Mouse (Mus musculus) forebrain, embryonic 12.5 days (tissue): Measurements from ENCODE around the gene Usp3. TPM values are rescaled to one million over a fixed set of nuclear protein-coding genes. Genes with fewer than 3 reads are reported as not detected.
A peak's percentile ranks its signal among the peaks of the same experiment; 100 is the strongest.

ENCODE experiments used
- ATAC-seq: fragments of 200-750 bp; cut with Nextera tagmentation; 2 replicates; pipeline ENCODE4 v1.8.0; 2017; ENCODE audit warnings: moderate TSS enrichment; ENCODE audit not compliant: low FRiP score
- H3K27ac ChIP-seq: fragments of 300-500 bp; sonication (generic); 2 replicates; pipeline ENCODE4 v1.5.1; 2016; ENCODE audit warnings: mild to moderate bottlenecking
- H3K27me3 ChIP-seq: fragments of 300-500 bp; sonication (generic); 2 replicates; pipeline ENCODE4 v1.6.1; 2016; ENCODE audit warnings: mild to moderate bottlenecking
- H3K36me3 ChIP-seq: fragments of 300-500 bp; sonication (generic); replicated peaks from 2 replicates; pipeline ENCODE4 v1.6.1; 2016; ENCODE audit warnings: mild to moderate bottlenecking
- H3K4me1 ChIP-seq: fragments of 300-500 bp; sonication (generic); 2 replicates; pipeline ENCODE4 v1.6.1; 2016
- H3K4me2 ChIP-seq: fragments of 300-500 bp; sonication (generic); 2 replicates; pipeline ENCODE4 v1.6.1; 2016; ENCODE audit warnings: mild to moderate bottlenecking, moderate library complexity
- H3K4me3 ChIP-seq: fragments of 300-500 bp; sonication (generic); replicated peaks from 2 replicates; pipeline ENCODE4 v1.5.1; 2016; ENCODE audit warnings: mild to moderate bottlenecking
- H3K9ac ChIP-seq: fragments of 300-500 bp; sonication (generic); 2 replicates; pipeline ENCODE4 v1.6.1; 2016; ENCODE audit warnings: mild to moderate bottlenecking
- H3K9me3 ChIP-seq: fragments of 300-500 bp; sonication (generic); 2 replicates; pipeline ENCODE4 v1.6.1; 2016
- WGBS: fragments of 180-500 bp; shearing (Covaris S2); methylation state at CpG from one replicate; pipeline ENCODE4 v1.1.7; 2016; 5-methylcytosine and 5-hydroxymethylcytosine counted together
- polyA plus RNA-seq: library from polyadenylated mRNA; unstranded; fragments of >200 nt; fragmentation: Nextera tagmentation; extraction: Ambion mirVana; gene quantifications from 2 replicates; pipeline ENCODE4 v1.2.1, GENCODE M21; 2016

Usp3 gene
- polyA plus RNA-seq, 1 experiment from 2014 or later, result 121 TPM

DNA sequence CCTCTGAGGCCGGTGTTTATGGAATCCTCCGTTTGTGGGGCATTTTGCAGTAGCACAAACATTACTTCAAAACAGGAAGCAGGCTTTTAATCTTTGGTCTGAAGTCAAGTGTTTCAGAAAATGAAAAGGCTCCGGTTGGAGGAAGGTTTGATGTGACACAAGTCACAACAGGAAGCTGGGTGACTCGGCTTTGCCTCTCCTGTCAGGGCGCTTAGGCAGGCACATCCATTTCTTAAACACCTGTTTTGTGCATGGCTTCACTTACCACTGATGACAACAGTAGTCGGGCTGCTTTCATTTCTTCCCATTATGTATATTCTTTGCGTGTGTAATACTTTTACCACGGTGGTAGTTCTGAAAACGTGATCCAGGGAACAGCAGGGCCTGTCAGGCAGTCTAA is 22.2 kb upstream of the Usp3 start:
- H3K4me2 ChIP-seq, result no peak overlapping the region
- no peak overlapping the region for H3K9ac ChIP-seq
- H3K27me3 ChIP-seq, result no peaks in the 10 kb centered on the region
- no peaks in the 10 kb centered on the region for H3K9me3 ChIP-seq
- H3K4me3 ChIP-seq, result no peak overlapping the region
- WGBS, result 81% methylated on average over 9 of the region's 9 CpGs
- H3K36me3 ChIP-seq, result no peaks in the 10 kb centered on the region
- peaks cover 14% of the 10 kb centered on the region for H3K4me1 ChIP-seq
- ATAC-seq, result no peak
- H3K27ac ChIP-seq, result no peak overlapping the region

GRCm38 (mm10) chr9:66614547-66614946 is 21.6 kb upstream of the Usp3 start:
- Histone ChIP-seq H3K27ac (no peak overlapping the region), H3K27me3 (no peaks in the 10 kb centered on the region), H3K9ac (no peak overlapping the region), H3K4me2 (no peak overlapping the region), H3K4me1 (peaks cover 8% of the 10 kb centered on the region; the same call in 1 of the 2 replicates), H3K4me3 (no peak overlapping the region), H3K36me3 (no peaks in the 10 kb centered on the region), H3K9me3 (no peaks in the 10 kb centered on the region)
- no peak for ATAC-seq
- WGBS, result 73% methylated on average over 7 of the region's 7 CpGs

DNA sequence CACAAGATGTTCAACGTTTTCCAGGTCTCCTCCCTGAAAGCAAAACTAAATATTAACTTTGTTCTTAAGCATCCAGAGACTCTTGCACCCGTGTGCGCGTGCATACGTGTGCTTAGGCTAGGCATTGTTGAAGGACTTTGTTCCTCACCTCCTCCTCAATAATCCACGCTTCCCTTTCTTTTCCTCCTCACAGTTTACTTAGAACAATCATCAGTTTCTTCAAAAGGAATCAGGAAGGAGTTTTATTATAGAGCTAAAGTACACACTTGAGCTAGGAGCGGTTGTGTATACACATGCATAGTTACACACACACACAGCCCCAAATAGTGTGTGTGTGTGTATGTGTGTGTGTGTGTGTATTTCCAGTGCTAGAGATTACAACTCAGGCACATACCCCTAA is 20.7 kb upstream of the Usp3 start:
- Histone ChIP-seq H3K4me2 (no peak overlapping the region), H3K9me3 (no peaks in the 10 kb centered on the region), H3K36me3 (no peaks in the 10 kb centered on the region), H3K27me3 (no peaks in the 10 kb centered on the region), H3K4me1 (peaks cover 7% of the 10 kb centered on the region; the same call in 1 of the 2 replicates), H3K9ac (no peak overlapping the region), H3K4me3 (no peak overlapping the region), H3K27ac (no peak overlapping the region)
- ATAC-seq, result no peak
- WGBS, result 86% methylated on average over 7 of the region's 7 CpGs

DNA sequence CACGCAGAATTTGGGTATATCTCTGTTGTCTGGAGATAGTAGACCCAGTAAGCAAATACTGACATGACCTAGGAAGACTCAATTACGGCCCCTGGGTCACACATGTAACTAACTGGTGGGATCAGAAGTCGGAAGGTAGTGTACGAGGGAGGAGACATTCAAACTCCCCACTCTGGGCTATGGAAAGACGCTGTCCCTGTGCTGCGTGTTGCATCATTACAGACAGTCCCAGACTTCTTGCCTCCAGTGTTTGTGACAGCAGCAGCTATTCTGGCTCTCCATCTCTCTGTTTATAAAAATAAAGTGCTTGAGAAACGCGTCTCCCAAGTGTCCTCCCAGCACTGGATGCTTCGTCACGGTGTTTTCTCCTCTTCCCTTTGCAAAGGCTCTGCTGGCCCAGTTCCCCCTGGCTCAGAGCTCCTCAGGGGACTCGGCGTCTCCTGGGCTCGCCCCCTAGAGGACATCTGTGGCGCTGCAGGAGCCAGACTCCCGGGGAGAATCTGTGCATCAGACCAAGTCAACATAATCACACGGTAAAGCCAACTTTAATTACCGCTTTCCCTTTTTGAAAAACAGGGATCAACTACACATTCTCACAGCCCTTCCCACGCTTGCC is 18.6 kb upstream of the Usp3 start:
- Histone ChIP-seq H3K27ac (no peak overlapping the region), H3K27me3 (no peaks in the 10 kb centered on the region), H3K9ac (no peak overlapping the region), H3K36me3 (no peaks in the 10 kb centered on the region), H3K4me2 (peak overlapping the region; percentile 35), H3K4me1 (peaks cover 7% of the 10 kb centered on the region; the same call in 1 of the 2 replicates), H3K4me3 (no peak overlapping the region), H3K9me3 (no peaks in the 10 kb centered on the region)
- ATAC-seq, result peak; percentile 55; the same call in 1 of the 2 replicates
- 16% methylated on average over 18 of the region's 18 CpGs for WGBS

DNA sequence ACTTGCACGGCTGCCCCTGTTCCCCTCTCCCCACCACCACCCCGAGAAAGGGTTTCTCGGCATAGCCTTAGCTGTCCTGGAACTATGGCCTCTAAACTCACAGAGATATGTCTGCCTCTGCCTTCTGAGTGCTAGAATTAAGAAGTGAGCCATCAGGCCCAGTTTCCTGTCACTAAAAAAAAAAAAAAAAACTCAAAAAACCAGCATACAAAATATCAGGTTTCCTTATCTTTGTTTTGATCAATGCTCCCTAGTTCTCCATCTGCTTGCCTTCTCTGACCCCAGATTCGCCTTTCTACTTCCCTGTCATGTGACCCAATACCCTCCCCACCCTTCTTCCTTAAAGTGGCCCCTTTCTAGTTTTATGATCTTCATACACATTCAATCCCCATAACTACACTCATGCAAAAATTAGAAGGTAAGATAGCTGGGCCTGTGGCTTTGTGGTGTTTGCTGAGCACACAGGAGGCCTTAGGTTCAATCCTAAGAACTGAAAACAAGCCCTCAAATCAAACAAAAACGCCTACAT is 15.9 kb upstream of the Usp3 start:
- no peaks in the 10 kb centered on the region for H3K9me3 ChIP-seq
- H3K4me1 ChIP-seq, result peaks cover 12% of the 10 kb centered on the region
- no peaks in the 10 kb centered on the region for H3K36me3 ChIP-seq
- H3K9ac ChIP-seq, result no peak overlapping the region
- H3K27me3 ChIP-seq, result no peaks in the 10 kb centered on the region
- no peak overlapping the region for H3K4me3 ChIP-seq
- no peak overlapping the region for H3K27ac ChIP-seq
- WGBS, result 79% methylated on average over 5 of the region's 5 CpGs
- ATAC-seq, result no peak
- no peak overlapping the region for H3K4me2 ChIP-seq

GRCm38 (mm10) chr9:66606851-66607250 is 13.9 kb upstream of the Usp3 start:
- H3K9ac ChIP-seq, result no peak overlapping the region
- no peak overlapping the region for H3K4me2 ChIP-seq
- WGBS, result 70% methylated on average over 12 of the region's 12 CpGs
- H3K4me1 ChIP-seq, result peaks cover 10% of the 10 kb centered on the region
- no peak overlapping the region for H3K4me3 ChIP-seq
- no peak for ATAC-seq
- no peak overlapping the region for H3K27ac ChIP-seq
- no peaks in the 10 kb centered on the region for H3K9me3 ChIP-seq
- H3K27me3 ChIP-seq, result no peaks in the 10 kb centered on the region
- H3K36me3 ChIP-seq, result no peaks in the 10 kb centered on the region

DNA sequence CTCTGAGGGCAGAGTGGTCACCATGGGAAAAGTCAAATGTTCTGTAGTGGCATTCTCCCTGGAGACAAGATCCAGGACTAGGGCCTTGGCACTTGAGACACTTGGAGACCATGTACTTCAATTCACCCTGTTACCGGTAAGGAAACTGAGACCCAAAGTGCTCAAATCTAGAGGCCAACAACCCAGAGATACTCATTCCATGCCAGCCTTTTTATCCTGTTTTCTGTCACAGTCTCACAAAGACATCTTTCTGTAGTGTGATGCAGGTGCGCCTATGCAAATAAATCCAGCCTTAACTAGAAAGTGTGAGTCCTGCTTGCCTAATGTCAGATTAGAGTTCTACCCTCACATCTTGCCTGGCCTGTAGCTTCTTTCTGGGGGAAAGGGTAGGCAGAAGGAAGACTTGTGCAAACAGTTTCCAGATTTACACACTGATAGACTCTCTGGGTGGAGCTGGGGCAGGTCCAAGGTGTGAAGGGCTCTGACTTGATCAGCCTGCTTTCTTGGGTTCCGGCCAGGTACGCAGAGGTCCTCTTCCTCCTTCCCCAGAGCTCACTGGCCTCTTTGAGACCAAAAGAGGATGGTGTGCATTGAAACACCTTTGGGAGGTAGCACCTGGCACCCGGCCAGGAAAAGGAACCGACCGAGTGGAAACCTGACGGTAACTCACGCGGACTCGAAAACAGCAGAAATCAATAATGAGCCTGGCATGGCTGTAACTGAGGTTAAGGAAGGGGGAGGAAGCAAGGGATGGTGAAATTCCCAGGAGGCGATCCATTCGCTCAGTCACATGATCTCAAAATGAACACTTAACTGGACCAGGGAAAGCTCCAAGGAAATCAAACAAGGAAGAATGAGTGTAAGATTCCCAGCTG is 13.2 kb upstream of the Usp3 start:
- no peak for ATAC-seq
- no peak overlapping the region for H3K4me3 ChIP-seq
- no peaks in the 10 kb centered on the region for H3K27me3 ChIP-seq
- no peaks in the 10 kb centered on the region for H3K9me3 ChIP-seq
- H3K36me3 ChIP-seq, result no peaks in the 10 kb centered on the region
- no peak overlapping the region for H3K9ac ChIP-seq
- H3K4me1 ChIP-seq, result peaks cover 5% of the 10 kb centered on the region; the same call in 1 of the 2 replicates
- H3K27ac ChIP-seq, result no peak overlapping the region
- 75% methylated on average over 13 of the region's 13 CpGs for WGBS
- no peak overlapping the region for H3K4me2 ChIP-seq

GRCm38 (mm10) chr9:66604349-66605206 is 11.6 kb upstream of the Usp3 start:
- Histone ChIP-seq H3K9me3 (no peaks in the 10 kb centered on the region), H3K36me3 (no peaks in the 10 kb centered on the region), H3K27ac (no peak overlapping the region), H3K4me3 (no peak overlapping the region), H3K27me3 (no peaks in the 10 kb centered on the region), H3K9ac (no peak overlapping the region), H3K4me1 (peaks cover 11% of the 10 kb centered on the region), H3K4me2 (no peak overlapping the region)
- WGBS, result 91% methylated on average over 8 of the region's 8 CpGs
- no peak for ATAC-seq

- Histone ChIP-seq H3K9me3 (no peaks in the 10 kb centered on the region), H3K36me3 (no peaks in the 10 kb centered on the region), H3K4me1 (peaks cover 12% of the 10 kb centered on the region), H3K27me3 (no peaks in the 10 kb centered on the region), H3K4me3 (no peak overlapping the region), H3K9ac (no peak overlapping the region), H3K27ac (no peak overlapping the region), H3K4me2 (no peak overlapping the region)
- WGBS, result 88% methylated on average over 1 of the region's 1 CpGs
- no peak for ATAC-seq
These were observed 11.0 kb upstream of the Usp3 start for GRCm38 (mm10) chr9:66603907-66604306.

- Histone ChIP-seq H3K36me3 (no peaks in the 10 kb centered on the region), H3K4me2 (no peak overlapping the region), H3K27ac (no peak overlapping the region), H3K9ac (no peak overlapping the region), H3K9me3 (no peaks in the 10 kb centered on the region), H3K4me1 (peaks cover 22% of the 10 kb centered on the region), H3K27me3 (peaks cover 14% of the 10 kb centered on the region), H3K4me3 (no peak overlapping the region)
- no peak for ATAC-seq
- 90% methylated on average over 2 of the region's 2 CpGs for WGBS
These were observed 8.1 kb upstream of the Usp3 start for GRCm38 (mm10) chr9:66601006-66601405.

GRCm38 (mm10) chr9:66600551-66600950 is 7.6 kb upstream of the Usp3 start:
- H3K4me3 ChIP-seq, result no peak overlapping the region
- H3K27me3 ChIP-seq, result peaks cover 14% of the 10 kb centered on the region
- H3K27ac ChIP-seq, result no peak overlapping the region
- H3K9me3 ChIP-seq, result no peaks in the 10 kb centered on the region
- no peaks in the 10 kb centered on the region for H3K36me3 ChIP-seq
- WGBS, result 79% methylated on average over 2 of the region's 2 CpGs
- peaks cover 22% of the 10 kb centered on the region for H3K4me1 ChIP-seq
- H3K9ac ChIP-seq, result no peak overlapping the region
- no peak for ATAC-seq
- no peak overlapping the region for H3K4me2 ChIP-seq

DNA sequence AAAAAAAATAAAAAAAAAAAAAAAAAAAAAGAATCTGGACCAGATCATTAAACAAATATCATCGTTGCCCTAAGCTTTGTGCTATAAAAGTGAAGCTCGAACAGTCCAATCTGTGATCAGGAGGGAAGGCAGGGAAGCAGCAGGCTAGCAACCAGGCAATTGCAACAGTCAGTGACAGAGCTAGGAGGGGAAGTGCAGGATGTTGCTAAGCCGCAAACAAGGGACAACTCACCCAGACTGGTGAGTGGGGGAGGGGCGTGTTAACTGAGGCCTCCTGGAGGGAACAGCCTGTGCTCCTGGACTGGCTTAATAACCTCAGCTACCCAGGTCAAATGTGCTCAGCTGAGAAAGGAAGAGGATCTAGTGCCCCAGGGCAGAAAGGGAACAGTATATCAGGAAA is 6.6 kb upstream of the Usp3 start:
- Histone ChIP-seq H3K36me3 (no peaks in the 10 kb centered on the region), H3K4me3 (no peak overlapping the region), H3K27me3 (peaks cover 14% of the 10 kb centered on the region), H3K4me1 (peaks cover 22% of the 10 kb centered on the region), H3K4me2 (no peak overlapping the region), H3K9me3 (no peaks in the 10 kb centered on the region), H3K9ac (no peak overlapping the region), H3K27ac (no peak overlapping the region)
- ATAC-seq, result no peak
- 6% methylated on average over 4 of the region's 4 CpGs for WGBS
